In the genomic region with DNA sequence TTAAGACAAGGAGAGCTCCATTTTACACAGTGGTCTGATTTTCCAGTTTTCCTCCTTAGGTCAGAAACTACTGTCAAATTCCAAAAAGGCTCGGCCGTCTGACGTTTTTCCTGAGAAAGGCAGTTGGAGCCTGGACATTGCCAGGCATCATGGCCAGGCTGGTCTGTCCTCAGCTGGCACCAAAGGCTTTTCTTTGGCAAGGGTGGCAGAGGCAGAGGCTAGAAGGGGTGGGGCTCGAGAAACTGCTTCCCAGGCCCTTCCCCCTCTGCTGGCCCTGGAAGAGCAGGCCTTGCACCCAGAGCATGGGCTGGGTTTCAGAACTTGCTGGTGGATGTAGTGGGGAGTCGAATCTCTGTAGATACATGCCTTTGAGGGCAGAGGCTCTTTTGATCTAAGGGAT, we compare ENCODE assay signal across 16 mouse cellular contexts. TPM values are rescaled to one million over a fixed set of nuclear protein-coding genes. Genes with fewer than 3 reads are reported as not detected.
DNase-seq lines count a peak whose midpoint lies in the region; TF ChIP-seq lines count a peak whose summit lies in the region.
"Had no signal": no experiment of that assay in that cellular context is flagged by ENCODE, and none has a peak within 500 bp of the region (broad histone marks: within the 10 kb centered on the region; RNA-seq: fewer than 3 reads in every experiment).

No protein-coding gene starts in this region.

- H3K4me1 ChIP-seq in kidney, adult 2 months (ENCODE audit: control insufficient read depth, insufficient read depth, low read length) = no peaks in the 10 kb centered on the region; the same call in 1 of the 2 replicates

- peak; percentile 45 for DNase-seq in cerebellum, adult 9-11 months
- no peak for DNase-seq in cerebellum, postnatal 36 days
- DNase-seq in kidney, adult 2 months = peak; percentile 40
- DNase-seq in kidney, adult 9 months = no peak
- peak; percentile 80 for DNase-seq in adipocyte (ENCODE audit: low spot score)
- peak; percentile 64 to 65 for DNase-seq in adrenal gland, postnatal 36 days
- no peak for DNase-seq in urinary bladder, postnatal 25 days (ENCODE audit: low spot score)
- DNase-seq: B cell, adult 2 months; embryo, embryonic 11 days; lung, embryonic 14.5 days; right cerebral cortex, postnatal 4 days; thymus, postnatal 36 days had no signal

- TF ChIP-seq POLR2A in kidney, adult 2 months (IDR thresholded peaks at IDR 0.05; ENCODE audit: low read depth, low read length) = no peak

- no peak for TF ChIP-seq CTCF in kidney, adult 2 months (conservative IDR thresholded peaks at IDR 0.05; ENCODE audit: insufficient read depth, insufficient read length, low read depth, low read length)

- no peaks in the 10 kb centered on the region for H3K36me3 ChIP-seq in kidney, adult 2 months (ENCODE audit: control insufficient read depth, insufficient read depth, low read length)
- H3K36me3 ChIP-seq: forebrain, embryonic 15.5 days; kidney, embryonic 15.5 days had no signal

- H3K27me3 ChIP-seq in kidney, adult 2 months (replicated peaks; ENCODE audit: control insufficient read depth, insufficient read depth, low read length) = no peaks in the 10 kb centered on the region
- H3K27me3 ChIP-seq: forebrain, embryonic 15.5 days; kidney, embryonic 15.5 days had no signal

- H3K27ac ChIP-seq in kidney, adult 2 months (ENCODE audit: insufficient read depth, low read depth, low read length) = no peak overlapping the region
- H3K27ac ChIP-seq: forebrain, embryonic 15.5 days; kidney, embryonic 15.5 days had no signal

- WGBS in kidney, adult 2 months = 69% methylated on average over 5 of the region's 5 CpGs

- H3K4me3 ChIP-seq in kidney, adult 2 months (ENCODE audit: insufficient read depth, low read depth, low read length) = no peak overlapping the region
- H3K4me3 ChIP-seq: forebrain, embryonic 15.5 days; kidney, embryonic 15.5 days; megakaryocyte, embryonic 14.5 days had no signal

RNA-seq across cellular contexts. Expression of gene Lpin3, which starts 2.0 kb away (rescaled TPM):
- 8.4 and 10.1 TPM in 2 replicates for polyA plus RNA-seq in kidney, adult 2 months (2012; rRNA removed)
- total RNA-seq in adrenal gland, postnatal 36 days (2021) = 10 to 100 TPM; 22.9 to 71.7 TPM

RNA-seq across cellular contexts. Expression of gene Zhx3, which starts 9.6 kb away (rescaled TPM):
- 16.9 and 18.7 TPM in 2 replicates for polyA plus RNA-seq in kidney, adult 2 months (2012; rRNA removed)
- total RNA-seq in adrenal gland, postnatal 36 days (2021) = 100 to 1,000 TPM in 1 of 2 experiments, 10 to 100 TPM in 1; 60.4 to 116 TPM

RNA-seq across cellular contexts. Expression of gene Emilin3, which starts 29.7 kb away (rescaled TPM):
- not detected in 2 replicates for polyA plus RNA-seq in kidney, adult 2 months (2012; rRNA removed)
- not detected for total RNA-seq in adrenal gland, postnatal 36 days (2021)
- total RNA-seq: liver, adult 2 months had no signal
- polyA plus RNA-seq: liver, adult 2 months had no signal

Comparison
In these comparisons a context has a peak if more than half of its experiments do, and no peak if none do; other contexts are left out.
1. DNase-seq: peak in cerebellum, adult 9-11 months (single experiment), kidney, adult 2 months (single experiment), adipocyte (single experiment) and adrenal gland, postnatal 36 days (2 of 2); none in cerebellum, postnatal 36 days (0 of 2), kidney, adult 9 months (single experiment) and urinary bladder, postnatal 25 days (single experiment).